Mouse (Mus musculus): ENCODE results near the gene Snap47. TPM values are rescaled to one million over a fixed set of nuclear protein-coding genes. Genes with fewer than 3 reads are reported as not detected.

Gene Snap47
- polyA plus RNA-seq, 1 experiment from 2014 or later = 121 TPM

- Histone ChIP-seq H3K36me3 (no peaks in the 10 kb centered on the region), H3K27me3 (no peaks in the 10 kb centered on the region), H3K9ac (no peak overlapping the region), H3K27ac (replicated peaks) (peak overlapping the region; percentile 83), H3K4me2 (replicated peaks) (no peak overlapping the region), H3K9me3 (replicated peaks) (no peaks in the 10 kb centered on the region), H3K4me1 (peaks cover 33% of the 10 kb centered on the region), H3K4me3 (replicated peaks) (no peak overlapping the region)
- WGBS = 11% methylated on average over 9 of the region's 9 CpGs
- ATAC-seq (ENCODE audit: insufficient number of reproducible peaks, low FRiP score, low TSS enrichment, low read depth) = peak; percentile 85
These were observed 57.4 kb downstream of the Snap47 start for GRCm38 (mm10) chr11:59393591-59393990.

- 0 out of 2 replicates have a peak overlapping the region, but pooled peaks have one; percentile 44 for H3K27ac ChIP-seq (replicated peaks)
- H3K4me1 ChIP-seq = peaks cover 24% of the 10 kb centered on the region
- no peak overlapping the region for H3K4me3 ChIP-seq (replicated peaks)
- H3K4me2 ChIP-seq (replicated peaks) = no peak overlapping the region
- H3K27me3 ChIP-seq = no peaks in the 10 kb centered on the region
- no peaks in the 10 kb centered on the region for H3K9me3 ChIP-seq (replicated peaks)
- no peak overlapping the region for H3K9ac ChIP-seq
- H3K36me3 ChIP-seq = no peaks in the 10 kb centered on the region
- ATAC-seq (ENCODE audit: insufficient number of reproducible peaks, low FRiP score, low TSS enrichment, low read depth) = no peak
- WGBS = 52% methylated on average over 6 of the region's 6 CpGs
These were observed 58.7 kb downstream of the Snap47 start for GRCm38 (mm10) chr11:59392300-59392699.

GRCm38 (mm10) chr11:59390470-59390869, 60.5 kb downstream of the Snap47 start:
- no peak for ATAC-seq (ENCODE audit: insufficient number of reproducible peaks, low FRiP score, low TSS enrichment, low read depth)
- H3K27ac ChIP-seq (replicated peaks) = no peak overlapping the region
- WGBS = 55% methylated on average over 9 of the region's 9 CpGs
- no peak overlapping the region for H3K9ac ChIP-seq
- no peak overlapping the region for H3K4me3 ChIP-seq (replicated peaks)
- H3K9me3 ChIP-seq (replicated peaks) = no peaks in the 10 kb centered on the region
- peaks cover 26% of the 10 kb centered on the region for H3K4me1 ChIP-seq
- no peak overlapping the region for H3K4me2 ChIP-seq (replicated peaks)
- H3K36me3 ChIP-seq = no peaks in the 10 kb centered on the region
- no peaks in the 10 kb centered on the region for H3K27me3 ChIP-seq

- no peak overlapping the region for H3K4me2 ChIP-seq (replicated peaks)
- no peaks in the 10 kb centered on the region for H3K9me3 ChIP-seq (replicated peaks)
- no peak overlapping the region for H3K9ac ChIP-seq
- no peaks in the 10 kb centered on the region for H3K27me3 ChIP-seq
- H3K27ac ChIP-seq (replicated peaks) = no peak overlapping the region
- no peak for ATAC-seq (ENCODE audit: insufficient number of reproducible peaks, low FRiP score, low TSS enrichment, low read depth)
- H3K4me3 ChIP-seq (replicated peaks) = no peak overlapping the region
- WGBS = 60% methylated on average over 4 of the region's 4 CpGs
- H3K4me1 ChIP-seq = peaks cover 31% of the 10 kb centered on the region
- H3K36me3 ChIP-seq = no peaks in the 10 kb centered on the region
These were observed 61.4 kb downstream of the Snap47 start for GRCm38 (mm10) chr11:59389617-59390016.

GRCm38 (mm10) chr11:59388806-59389205, 62.2 kb downstream of the Snap47 start:
- ATAC-seq (ENCODE audit: insufficient number of reproducible peaks, low FRiP score, low TSS enrichment, low read depth) = no peak
- no peak overlapping the region for H3K9ac ChIP-seq
- no peak overlapping the region for H3K4me3 ChIP-seq (replicated peaks)
- H3K9me3 ChIP-seq (replicated peaks) = no peaks in the 10 kb centered on the region
- no peaks in the 10 kb centered on the region for H3K36me3 ChIP-seq
- H3K4me2 ChIP-seq (replicated peaks) = no peak overlapping the region
- H3K4me1 ChIP-seq = peaks cover 30% of the 10 kb centered on the region
- no peak overlapping the region for H3K27ac ChIP-seq (replicated peaks)
- H3K27me3 ChIP-seq = no peaks in the 10 kb centered on the region
- 91% methylated on average over 4 of the region's 4 CpGs for WGBS

DNA sequence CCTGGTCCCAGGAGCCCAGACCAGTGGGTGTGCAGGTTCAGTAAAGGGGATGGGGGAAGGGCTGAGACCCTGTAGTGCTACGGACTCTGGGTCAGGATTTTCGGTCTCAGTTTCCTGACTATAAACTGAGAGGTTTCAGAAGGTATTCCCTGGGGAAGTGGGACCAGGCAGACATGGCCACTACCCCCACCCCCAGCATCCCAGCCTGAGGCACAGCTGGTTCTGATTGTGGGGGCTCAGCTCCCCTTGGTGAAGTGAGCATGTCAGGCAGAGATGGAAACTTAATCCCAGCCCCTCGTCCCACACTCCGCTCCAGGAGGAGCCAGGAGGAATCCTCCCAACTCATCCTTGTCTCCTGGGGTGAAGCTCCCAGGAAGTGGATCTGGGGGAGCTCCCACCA, 63.5 kb downstream of the Snap47 start:
- Histone ChIP-seq H3K9ac (no peak overlapping the region), H3K4me2 (replicated peaks) (no peak overlapping the region), H3K27ac (replicated peaks) (no peak overlapping the region), H3K36me3 (no peaks in the 10 kb centered on the region), H3K9me3 (replicated peaks) (no peaks in the 10 kb centered on the region), H3K4me1 (peaks cover 26% of the 10 kb centered on the region), H3K4me3 (replicated peaks) (no peak overlapping the region), H3K27me3 (no peaks in the 10 kb centered on the region)
- WGBS = 13% methylated on average over 4 of the region's 4 CpGs
- no peak for ATAC-seq (ENCODE audit: insufficient number of reproducible peaks, low FRiP score, low TSS enrichment, low read depth)

GRCm38 (mm10) chr11:59385123-59385522, 65.9 kb downstream of the Snap47 start:
- H3K4me1 ChIP-seq = peaks cover 21% of the 10 kb centered on the region
- no peaks in the 10 kb centered on the region for H3K27me3 ChIP-seq
- H3K27ac ChIP-seq (replicated peaks) = 0 out of 2 replicates have a peak overlapping the region, but pooled peaks have one; percentile 39
- no peaks in the 10 kb centered on the region for H3K9me3 ChIP-seq (replicated peaks)
- H3K4me3 ChIP-seq (replicated peaks) = no peak overlapping the region
- no peak overlapping the region for H3K9ac ChIP-seq
- ATAC-seq (ENCODE audit: insufficient number of reproducible peaks, low FRiP score, low TSS enrichment, low read depth) = peak; percentile 75; the same call in 1 of the 2 replicates
- H3K4me2 ChIP-seq (replicated peaks) = no peak overlapping the region
- WGBS = 12% methylated on average over 8 of the region's 8 CpGs
- no peaks in the 10 kb centered on the region for H3K36me3 ChIP-seq

- H3K9ac ChIP-seq = no peak overlapping the region
- no peaks in the 10 kb centered on the region for H3K27me3 ChIP-seq
- 0 out of 2 replicates have a peak overlapping the region, but pooled peaks have one; percentile 39 for H3K27ac ChIP-seq (replicated peaks)
- WGBS = 20% methylated on average over 7 of the region's 7 CpGs
- peaks cover 21% of the 10 kb centered on the region for H3K4me1 ChIP-seq
- H3K4me3 ChIP-seq (replicated peaks) = no peak overlapping the region
- H3K36me3 ChIP-seq = no peaks in the 10 kb centered on the region
- no peaks in the 10 kb centered on the region for H3K9me3 ChIP-seq (replicated peaks)
- no peak overlapping the region for H3K4me2 ChIP-seq (replicated peaks)
- ATAC-seq (ENCODE audit: insufficient number of reproducible peaks, low FRiP score, low TSS enrichment, low read depth) = peak; percentile 49
These were observed 66.5 kb downstream of the Snap47 start for GRCm38 (mm10) chr11:59384441-59384959.

DNA sequence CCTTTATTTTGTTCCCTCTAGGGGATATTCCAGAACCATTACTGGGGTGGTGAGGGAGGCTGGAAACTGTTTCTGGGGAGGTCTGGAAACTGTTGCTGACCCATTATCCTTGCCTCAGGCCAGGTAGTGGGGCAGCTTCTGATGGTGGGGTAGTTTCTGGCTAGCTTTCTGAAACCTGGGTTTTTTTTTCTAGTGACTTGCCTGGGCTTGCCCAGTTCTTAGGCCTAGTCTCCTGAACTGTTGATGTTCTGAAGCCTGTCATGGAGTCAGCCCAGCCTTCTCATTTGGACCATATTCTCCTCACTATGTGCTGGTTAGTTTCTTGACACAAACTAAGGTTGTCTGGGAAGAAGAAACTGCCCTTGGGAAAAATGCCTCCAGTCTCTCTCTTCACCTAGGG, 71.4 kb downstream of the Snap47 start:
- Histone ChIP-seq H3K27me3 (no peaks in the 10 kb centered on the region), H3K36me3 (no peaks in the 10 kb centered on the region), H3K27ac (replicated peaks) (no peak overlapping the region), H3K4me2 (replicated peaks) (no peak overlapping the region), H3K9ac (no peak overlapping the region), H3K4me3 (replicated peaks) (no peak overlapping the region), H3K4me1 (peaks cover 13% of the 10 kb centered on the region), H3K9me3 (replicated peaks) (no peaks in the 10 kb centered on the region)
- no peak for ATAC-seq (ENCODE audit: insufficient number of reproducible peaks, low FRiP score, low TSS enrichment, low read depth)

DNA sequence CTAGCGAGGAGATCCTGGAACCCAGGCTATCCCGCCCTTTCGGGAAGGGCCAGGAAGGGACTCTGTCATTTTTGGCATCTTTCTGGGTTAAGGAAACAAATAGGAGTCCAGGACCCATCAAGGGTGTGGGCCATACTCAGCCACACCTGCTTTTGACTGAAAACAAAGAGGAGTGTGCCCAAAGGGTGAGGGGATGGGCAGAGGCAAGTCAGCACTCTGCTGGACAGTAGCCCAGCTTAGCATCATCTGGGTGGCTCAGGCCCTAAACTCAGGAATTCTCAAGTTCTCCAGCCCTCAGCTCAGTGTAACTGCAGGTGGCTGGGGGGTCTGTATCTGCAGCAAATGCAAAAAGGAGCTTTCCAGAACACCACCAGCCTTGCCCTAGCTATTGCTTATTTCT, 73.0 kb downstream of the Snap47 start:
- WGBS = 74% methylated on average over 3 of the region's 3 CpGs
- Histone ChIP-seq H3K27me3 (no peaks in the 10 kb centered on the region), H3K9me3 (replicated peaks) (no peaks in the 10 kb centered on the region), H3K4me3 (replicated peaks) (no peak overlapping the region), H3K4me1 (peaks cover 7% of the 10 kb centered on the region; the same call in 1 of the 2 replicates), H3K36me3 (no peaks in the 10 kb centered on the region), H3K9ac (no peak overlapping the region), H3K27ac (replicated peaks) (no peak overlapping the region), H3K4me2 (replicated peaks) (no peak overlapping the region)
- no peak for ATAC-seq (ENCODE audit: insufficient number of reproducible peaks, low FRiP score, low TSS enrichment, low read depth)

GRCm38 (mm10) chr11:59375475-59375874, 75.5 kb downstream of the Snap47 start, which contains the start of gene Prss38:
Prss38 (minus strand) TSS chr11:59375657.
- Histone ChIP-seq H3K36me3 (no peaks in the 10 kb centered on the region), H3K27ac (replicated peaks) (no peak within 1 kb of the TSS), H3K27me3 (no peaks in the 10 kb centered on the region), H3K9me3 (replicated peaks) (no peaks in the 10 kb centered on the region), H3K9ac (no peak within 1 kb of the TSS), H3K4me3 (replicated peaks) (no peak within 1 kb of the TSS), H3K4me1 (peaks cover 11% of the 10 kb centered on the region; the same call in 1 of the 2 replicates), H3K4me2 (replicated peaks) (no peak within 1 kb of the TSS)
- 81% methylated on average over 16 of the region's 16 CpGs for WGBS
- ATAC-seq (ENCODE audit: insufficient number of reproducible peaks, low FRiP score, low TSS enrichment, low read depth) = no peak

GRCm38 (mm10) chr11:59369848-59370247, 81.1 kb downstream of the Snap47 start:
- no peak for ATAC-seq (ENCODE audit: insufficient number of reproducible peaks, low FRiP score, low TSS enrichment, low read depth)
- no peak overlapping the region for H3K4me3 ChIP-seq (replicated peaks)
- no peak overlapping the region for H3K27ac ChIP-seq (replicated peaks)
- no peak overlapping the region for H3K4me2 ChIP-seq (replicated peaks)
- no peak overlapping the region for H3K9ac ChIP-seq
- H3K4me1 ChIP-seq = peaks cover 22% of the 10 kb centered on the region
- WGBS = 73% methylated on average over 11 of the region's 11 CpGs
- no peaks in the 10 kb centered on the region for H3K9me3 ChIP-seq (replicated peaks)
- H3K36me3 ChIP-seq = no peaks in the 10 kb centered on the region
- H3K27me3 ChIP-seq = no peaks in the 10 kb centered on the region

Data from embryonic facial prominence, embryonic 15.5 days (tissue).